Mouse (Mus musculus): ENCODE data around the gene Trim8. TPM values are rescaled to one million over a fixed set of nuclear protein-coding genes. Genes with fewer than 3 reads are reported as not detected.

Trim8 gene
- polyA plus RNA-seq, 2 experiments from 2014 or later: 15.8 to 21.3 TPM

DNA sequence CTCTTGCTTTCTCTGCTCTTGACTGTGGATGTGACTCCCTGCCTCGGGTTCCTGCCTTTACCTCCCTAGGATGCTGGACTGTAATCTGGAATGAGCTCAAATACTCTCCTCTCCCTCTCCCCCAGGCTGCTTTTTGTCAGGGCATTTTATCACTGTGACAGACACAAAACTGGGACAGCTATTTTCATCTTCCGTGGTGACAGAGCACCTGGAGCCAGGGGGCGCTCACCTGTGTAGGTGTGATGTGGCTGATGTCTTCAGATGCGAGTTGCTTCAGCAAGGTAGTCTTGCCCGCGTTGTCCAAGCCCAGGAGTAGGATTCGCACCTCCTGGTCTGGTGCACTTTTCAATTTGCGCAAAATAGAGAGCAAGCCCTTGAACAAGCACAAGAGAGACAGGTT is 56.5 kb downstream of the Trim8 start:
- no peak for ATAC-seq

DNA sequence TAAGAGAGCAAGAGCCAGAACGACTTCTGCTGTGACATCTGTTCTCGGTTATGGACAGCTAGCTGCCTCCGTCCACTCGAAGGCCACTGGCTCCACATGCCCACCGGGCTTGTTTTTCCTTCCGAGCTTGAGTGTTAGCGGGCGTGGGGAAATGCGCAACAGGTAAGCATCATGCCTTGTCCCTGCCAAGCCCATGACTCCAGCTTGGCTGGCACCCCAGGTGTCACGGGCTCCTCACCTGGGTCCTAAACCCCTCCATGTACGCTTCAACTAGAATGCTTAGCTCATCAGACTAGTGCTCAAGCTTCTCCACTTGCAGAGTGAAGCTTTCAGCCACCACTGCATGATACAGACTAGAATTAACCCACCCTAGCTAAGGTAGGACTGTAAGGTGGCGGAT is 57.1 kb downstream of the Trim8 start:
- no peak for ATAC-seq

DNA sequence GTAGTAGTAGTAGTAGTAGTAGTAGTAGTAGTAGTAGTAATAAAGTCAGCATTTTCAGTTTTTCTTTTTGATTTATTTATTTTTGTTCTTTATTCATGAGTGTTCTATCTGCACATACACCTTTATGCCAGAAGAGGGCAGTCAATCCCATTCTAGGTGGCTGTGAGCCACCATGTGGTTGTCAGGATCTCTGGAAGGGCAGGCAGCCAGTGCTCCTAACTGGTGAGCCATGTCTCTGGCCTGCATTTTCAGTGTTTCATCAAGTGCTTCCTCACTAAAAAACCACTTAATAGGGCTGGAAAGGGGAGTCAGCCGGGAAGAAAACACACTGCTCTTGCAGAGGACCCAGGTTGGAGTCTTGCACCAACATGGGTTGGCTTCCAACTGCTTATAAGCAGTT is 60.6 kb downstream of the Trim8 start:
- ATAC-seq: no peak

DNA sequence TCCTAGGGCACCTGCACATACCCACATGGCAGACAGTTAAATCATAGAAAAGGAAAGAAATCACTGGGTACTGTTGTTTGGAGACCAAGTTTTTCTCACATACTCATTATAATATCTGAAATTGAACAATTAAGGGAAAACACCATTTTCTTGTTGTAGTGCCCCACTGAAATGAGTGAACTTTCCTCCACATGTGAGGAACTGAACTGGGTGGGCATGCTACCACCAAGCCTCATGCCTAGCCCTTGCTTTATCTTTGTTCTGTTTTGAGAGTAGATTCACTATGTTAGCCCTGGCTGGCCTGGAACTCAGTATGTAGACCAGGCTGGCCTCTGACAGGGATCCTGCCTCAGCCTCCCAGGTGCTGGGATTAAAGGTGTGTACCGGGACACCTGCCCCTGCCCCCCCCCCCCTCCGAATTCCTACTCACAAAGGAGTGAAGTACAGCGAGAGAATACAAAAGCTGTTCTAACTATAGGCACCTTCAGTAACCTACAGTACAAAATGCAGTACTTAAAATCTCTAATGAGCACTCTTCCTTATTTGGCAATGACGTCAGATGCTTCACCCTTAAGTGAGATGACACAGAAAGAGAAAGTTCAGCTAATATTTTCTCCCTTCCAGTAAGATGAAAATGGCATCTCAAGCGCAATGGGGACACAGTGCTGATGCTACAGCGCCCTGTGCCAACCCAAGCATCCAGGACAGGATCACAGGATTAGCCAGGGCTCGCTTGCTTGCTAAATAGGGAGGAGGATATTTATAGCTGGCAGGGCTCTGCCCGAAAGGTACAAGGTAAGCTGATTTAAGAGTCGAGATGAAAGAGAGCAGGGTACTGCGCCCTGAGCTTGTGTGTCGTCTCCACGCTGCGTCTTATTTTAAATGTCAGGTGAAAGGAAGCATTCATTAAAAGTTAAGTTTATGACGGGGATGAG is 61.3 kb downstream of the Trim8 start:
- no peak for ATAC-seq

DNA sequence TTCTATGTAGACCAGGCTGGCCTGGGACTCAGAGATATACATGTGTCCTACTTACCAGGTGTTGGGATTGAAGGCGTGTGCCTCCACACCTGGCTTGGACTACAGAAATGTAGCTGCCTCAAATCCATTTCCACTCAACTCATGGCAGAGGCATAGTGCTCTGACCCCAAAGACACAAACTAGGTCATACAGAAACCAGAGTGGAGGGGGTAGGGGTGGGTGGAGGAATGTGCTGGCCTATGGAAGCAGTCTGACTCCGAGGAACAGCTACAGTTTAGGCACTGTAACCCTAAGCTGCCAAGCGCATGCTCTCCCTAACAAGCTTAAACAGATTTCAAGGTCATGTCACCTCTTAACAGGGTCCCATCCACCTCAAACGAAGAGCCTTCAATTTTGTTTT is 62.1 kb downstream of the Trim8 start:
- no peak for ATAC-seq

DNA sequence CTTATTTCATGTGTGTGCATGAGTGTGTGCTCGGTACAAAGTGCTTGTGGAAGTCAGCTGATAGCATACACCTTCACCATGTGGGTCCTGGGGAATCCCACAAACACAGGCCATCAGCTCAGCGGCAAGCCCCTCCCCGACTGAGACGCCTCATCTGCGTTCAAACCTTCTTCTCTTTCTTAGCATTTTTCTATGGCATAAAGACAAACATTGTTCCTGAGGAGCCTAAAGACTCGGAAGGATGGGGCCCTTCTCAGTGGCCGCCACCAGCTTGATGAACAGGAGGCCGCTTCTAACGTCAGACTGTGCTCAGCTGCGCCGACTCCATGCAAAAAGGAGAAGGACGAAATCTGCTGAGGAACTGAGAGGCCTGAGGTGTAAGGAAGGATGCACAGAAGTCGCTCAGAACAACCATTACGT is 62.6 kb downstream of the Trim8 start:
- no peak for ATAC-seq

Other genes with a start within 250 kb of the Trim8 start
- gene Nfkb2, start 197.4 kb upstream of the Trim8 start, polyA plus RNA-seq (2017; shearing (Covaris generic)): 10 to 100 TPM; 19.7 to 30.4 TPM
- gene Psd, start 174.5 kb upstream of the Trim8 start, polyA plus RNA-seq (2017; shearing (Covaris generic)): 1 to 10 TPM; 3.4 to 4.5 TPM
- 1 to 10 TPM; 5.6 to 6.9 TPM for gene Fbxl15, start 173.5 kb upstream of the Trim8 start, polyA plus RNA-seq (2017; shearing (Covaris generic))
- gene Cuedc2, start 163.0 kb upstream of the Trim8 start, polyA plus RNA-seq (2017; shearing (Covaris generic)): 10 to 100 TPM; 40.7 to 52.4 TPM
- gene Mfsd13a, start 160.6 kb upstream of the Trim8 start, polyA plus RNA-seq (2017; shearing (Covaris generic)): 1 to 10 TPM; 3.9 to 7.1 TPM
- gene 2310034G01Rik, start 151.4 kb upstream of the Trim8 start, polyA plus RNA-seq (2017; shearing (Covaris generic)): not detected
- gene Actr1a, start 106.0 kb upstream of the Trim8 start, polyA plus RNA-seq (2017; shearing (Covaris generic)): 10 to 100 TPM; 86.1 to 87.6 TPM
- gene Sufu, start 104.8 kb upstream of the Trim8 start, polyA plus RNA-seq (2017; shearing (Covaris generic)): 10 to 100 TPM in 1 of 2 experiments, 1 to 10 TPM in 1; 9.4 to 12.2 TPM
- 10 to 100 TPM; 22.1 to 24.5 TPM for gene Arl3, start 71.5 kb downstream of the Trim8 start, polyA plus RNA-seq (2017; shearing (Covaris generic))
- 1 to 10 TPM; 4.3 to 6.9 TPM for gene Sfxn2, start 71.7 kb downstream of the Trim8 start, polyA plus RNA-seq (2017; shearing (Covaris generic))
- gene Wbp1l, start 97.4 kb downstream of the Trim8 start, polyA plus RNA-seq (2017; shearing (Covaris generic)): 10 to 100 TPM; 19.7 to 20.0 TPM
- gene Cyp17a1, start 171.5 kb downstream of the Trim8 start, polyA plus RNA-seq (2017; shearing (Covaris generic)): not detected
- gene Borcs7, start 188.2 kb downstream of the Trim8 start, polyA plus RNA-seq (2017; shearing (Covaris generic)): 1 to 10 TPM; 6.6 to 7.0 TPM
- gene As3mt, start 205.8 kb downstream of the Trim8 start, polyA plus RNA-seq (2017; shearing (Covaris generic)): 1 to 10 TPM; 6.7 to 8.3 TPM